Mouse (Mus musculus): ENCODE measurements around the gene Zfp688. TPM values are rescaled to one million over a fixed set of nuclear protein-coding genes. Genes with fewer than 3 reads are reported as not detected.
"Not testable (repeated sequence)": the region's sequence is repeated elsewhere in the genome, so short reads cannot be mapped to it uniquely, and the experiment has no call there.

Zfp688 gene
- polyA plus RNA-seq, 1 experiment from 2014 or later = 33.7 TPM

- H3K9ac ChIP-seq (ENCODE audit: low read length); ATAC-seq (ENCODE audit: insufficient number of reproducible peaks, low FRiP score, low TSS enrichment, low read depth); H3K4me1 ChIP-seq (ENCODE audit: control insufficient read depth, insufficient read depth, low read length); H3K9me3 ChIP-seq (ENCODE audit: control insufficient read depth, low read length); H3K27me3 ChIP-seq (ENCODE audit: control insufficient read depth, insufficient read depth, low read length); H3K4me2 ChIP-seq (ENCODE audit: low read depth, severe bottlenecking); H3K4me3 ChIP-seq (ENCODE audit: low read depth, low read length); H3K27ac ChIP-seq (replicated peaks; ENCODE audit: low read depth, low read length); DNase-seq (ENCODE audit: low spot score): not testable (repeated sequence)
- WGBS = 84% methylated on average over 3 of the region's 3 CpGs
- H3K36me3 ChIP-seq (ENCODE audit: control insufficient read depth, insufficient read depth, low read length) = peaks cover 16% of the 10 kb centered on the region
Observed at GRCm38 (mm10) chr7:127458371-127459122, 36.7 kb upstream of the Zfp688 start.

- Histone ChIP-seq H3K36me3 (ENCODE audit: control insufficient read depth, insufficient read depth, low read length) (peaks cover 22% of the 10 kb centered on the region), H3K27ac (replicated peaks; ENCODE audit: low read depth, low read length) (no peak overlapping the region), H3K9ac (ENCODE audit: low read length) (no peak overlapping the region), H3K4me3 (ENCODE audit: low read depth, low read length) (no peak overlapping the region), H3K4me2 (ENCODE audit: low read depth, severe bottlenecking) (no peak overlapping the region), H3K4me1 (ENCODE audit: control insufficient read depth, insufficient read depth, low read length) (peaks cover 4% of the 10 kb centered on the region; the same call in 1 of the 2 replicates), H3K27me3 (ENCODE audit: control insufficient read depth, insufficient read depth, low read length) (no peaks in the 10 kb centered on the region), H3K9me3 (ENCODE audit: control insufficient read depth, low read length) (peaks cover 2% of the 10 kb centered on the region; the same call in 1 of the 2 replicates)
- DNase-seq (ENCODE audit: low spot score) (no peak), ATAC-seq (ENCODE audit: insufficient number of reproducible peaks, low FRiP score, low TSS enrichment, low read depth) (no peak)
- 89% methylated on average over 7 of the region's 7 CpGs for WGBS
Observed at GRCm38 (mm10) chr7:127454905-127455304, 33.0 kb upstream of the Zfp688 start.

GRCm38 (mm10) chr7:127453056-127453455 lies 31.2 kb upstream of the Zfp688 start:
- Histone ChIP-seq H3K27ac (replicated peaks; ENCODE audit: low read depth, low read length) (no peak overlapping the region), H3K4me3 (ENCODE audit: low read depth, low read length) (no peak overlapping the region)

GRCm38 (mm10) chr7:127449966-127450365 lies 28.1 kb upstream of the Zfp688 start:
- no peak overlapping the region for H3K27ac ChIP-seq (replicated peaks; ENCODE audit: low read depth, low read length)
- DNase-seq (ENCODE audit: low spot score) (no peak), ATAC-seq (ENCODE audit: insufficient number of reproducible peaks, low FRiP score, low TSS enrichment, low read depth) (no peak)
- peak overlapping the region; percentile 55 for H3K4me3 ChIP-seq (ENCODE audit: low read depth, low read length)
- H3K4me1 ChIP-seq (ENCODE audit: control insufficient read depth, insufficient read depth, low read length) = peaks cover 5% of the 10 kb centered on the region; the same call in 1 of the 2 replicates
- no peaks in the 10 kb centered on the region for H3K27me3 ChIP-seq (ENCODE audit: control insufficient read depth, insufficient read depth, low read length)
- H3K9me3 ChIP-seq (ENCODE audit: control insufficient read depth, low read length) = no peaks in the 10 kb centered on the region; the same call in 1 of the 2 replicates
- WGBS = 89% methylated on average over 7 of the region's 7 CpGs
- peak overlapping the region; percentile 82 for H3K4me2 ChIP-seq (ENCODE audit: low read depth, severe bottlenecking)
- H3K9ac ChIP-seq (ENCODE audit: low read length) = peak overlapping the region; percentile 9
- peaks cover 12% of the 10 kb centered on the region; the same call in 1 of the 2 replicates for H3K36me3 ChIP-seq (ENCODE audit: control insufficient read depth, insufficient read depth, low read length)

More at GRCm38 (mm10) chr7:127453056-127453455, 31.2 kb upstream of the Zfp688 start:
- no peak overlapping the region for H3K9ac ChIP-seq (ENCODE audit: low read length)
- no peak overlapping the region for H3K4me2 ChIP-seq (ENCODE audit: low read depth, severe bottlenecking)
- WGBS = 96% methylated on average over 2 of the region's 2 CpGs
- H3K9me3 ChIP-seq (ENCODE audit: control insufficient read depth, low read length) = peaks cover 2% of the 10 kb centered on the region; the same call in 1 of the 2 replicates
- H3K27me3 ChIP-seq (ENCODE audit: control insufficient read depth, insufficient read depth, low read length) = no peaks in the 10 kb centered on the region
- ATAC-seq (ENCODE audit: insufficient number of reproducible peaks, low FRiP score, low TSS enrichment, low read depth) (no peak), DNase-seq (ENCODE audit: low spot score) (no peak)
- H3K4me1 ChIP-seq (ENCODE audit: control insufficient read depth, insufficient read depth, low read length) = peaks cover 5% of the 10 kb centered on the region; the same call in 1 of the 2 replicates
- peaks cover 22% of the 10 kb centered on the region for H3K36me3 ChIP-seq (ENCODE audit: control insufficient read depth, insufficient read depth, low read length)

GRCm38 (mm10) chr7:127448521-127449300 lies 26.8 kb upstream of the Zfp688 start, which contains the start of gene Zfp689:
Gene Zfp689, minus strand, starts transcription at chr7:127449158.
- peaks cover 5% of the 10 kb centered on the region; the same call in 1 of the 2 replicates for H3K4me1 ChIP-seq (ENCODE audit: control insufficient read depth, insufficient read depth, low read length)
- peak; percentile 78 for ATAC-seq (ENCODE audit: insufficient number of reproducible peaks, low FRiP score, low TSS enrichment, low read depth)
- peak within 1 kb of the TSS; percentile 82 for H3K4me2 ChIP-seq (ENCODE audit: low read depth, severe bottlenecking)
- H3K27ac ChIP-seq (replicated peaks; ENCODE audit: low read depth, low read length) = peak within 1 kb of the TSS; percentile 87
- under 1% methylated on average over 54 of the region's 54 CpGs for WGBS
- H3K27me3 ChIP-seq (ENCODE audit: control insufficient read depth, insufficient read depth, low read length) = no peaks in the 10 kb centered on the region
- no peaks in the 10 kb centered on the region; the same call in 1 of the 2 replicates for H3K9me3 ChIP-seq (ENCODE audit: control insufficient read depth, low read length)
- peak within 1 kb of the TSS; percentile 55 for H3K4me3 ChIP-seq (ENCODE audit: low read depth, low read length)
- H3K36me3 ChIP-seq (ENCODE audit: control insufficient read depth, insufficient read depth, low read length) = peaks cover 18% of the 10 kb centered on the region
- peak; percentile 94 for DNase-seq (ENCODE audit: low spot score)
- peak within 1 kb of the TSS; percentile 92 for H3K9ac ChIP-seq (ENCODE audit: low read length)

GRCm38 (mm10) chr7:127443976-127444375 lies 22.1 kb upstream of the Zfp688 start:
- Histone ChIP-seq H3K9ac (ENCODE audit: low read length) (no peak overlapping the region), H3K4me2 (ENCODE audit: low read depth, severe bottlenecking) (no peak overlapping the region), H3K27ac (replicated peaks; ENCODE audit: low read depth, low read length) (no peak overlapping the region), H3K9me3 (ENCODE audit: control insufficient read depth, low read length) (no peaks in the 10 kb centered on the region; the same call in 1 of the 2 replicates), H3K4me3 (ENCODE audit: low read depth, low read length) (no peak overlapping the region), H3K4me1 (ENCODE audit: control insufficient read depth, insufficient read depth, low read length) (no peaks in the 10 kb centered on the region), H3K36me3 (ENCODE audit: control insufficient read depth, insufficient read depth, low read length) (peaks cover 22% of the 10 kb centered on the region), H3K27me3 (ENCODE audit: control insufficient read depth, insufficient read depth, low read length) (no peaks in the 10 kb centered on the region)
- ATAC-seq (ENCODE audit: insufficient number of reproducible peaks, low FRiP score, low TSS enrichment, low read depth) = no peak
- no peak for DNase-seq (ENCODE audit: low spot score)
- 91% methylated on average over 20 of the region's 20 CpGs for WGBS

GRCm38 (mm10) chr7:127437724-127438123 lies 15.9 kb upstream of the Zfp688 start:
- Histone ChIP-seq H3K4me1 (ENCODE audit: control insufficient read depth, insufficient read depth, low read length) (no peaks in the 10 kb centered on the region), H3K9me3 (ENCODE audit: control insufficient read depth, low read length) (peaks cover 7% of the 10 kb centered on the region; the same call in 1 of the 2 replicates), H3K27ac (replicated peaks; ENCODE audit: low read depth, low read length) (no peak overlapping the region), H3K27me3 (ENCODE audit: control insufficient read depth, insufficient read depth, low read length) (no peaks in the 10 kb centered on the region), H3K36me3 (ENCODE audit: control insufficient read depth, insufficient read depth, low read length) (peaks cover 5% of the 10 kb centered on the region; the same call in 1 of the 2 replicates), H3K4me3 (ENCODE audit: low read depth, low read length) (no peak overlapping the region), H3K9ac (ENCODE audit: low read length) (no peak overlapping the region), H3K4me2 (ENCODE audit: low read depth, severe bottlenecking) (no peak overlapping the region)
- peak; percentile 28 for DNase-seq (ENCODE audit: low spot score)
- ATAC-seq (ENCODE audit: insufficient number of reproducible peaks, low FRiP score, low TSS enrichment, low read depth) = no peak
- 87% methylated on average over 3 of the region's 3 CpGs for WGBS

- H3K4me2 ChIP-seq (ENCODE audit: low read depth, severe bottlenecking) = no peak overlapping the region
- no peak overlapping the region for H3K27ac ChIP-seq (replicated peaks; ENCODE audit: low read depth, low read length)
- DNase-seq (ENCODE audit: low spot score) (no peak), ATAC-seq (ENCODE audit: insufficient number of reproducible peaks, low FRiP score, low TSS enrichment, low read depth) (no peak)
- H3K36me3 ChIP-seq (ENCODE audit: control insufficient read depth, insufficient read depth, low read length) = no peaks in the 10 kb centered on the region
- H3K9me3 ChIP-seq (ENCODE audit: control insufficient read depth, low read length) = peaks cover 7% of the 10 kb centered on the region; the same call in 1 of the 2 replicates
- no peak overlapping the region for H3K9ac ChIP-seq (ENCODE audit: low read length)
- 92% methylated on average over 4 of the region's 4 CpGs for WGBS
- no peaks in the 10 kb centered on the region for H3K27me3 ChIP-seq (ENCODE audit: control insufficient read depth, insufficient read depth, low read length)
- no peaks in the 10 kb centered on the region for H3K4me1 ChIP-seq (ENCODE audit: control insufficient read depth, insufficient read depth, low read length)
- H3K4me3 ChIP-seq (ENCODE audit: low read depth, low read length) = no peak overlapping the region
Observed at GRCm38 (mm10) chr7:127435206-127435605, 13.3 kb upstream of the Zfp688 start.

Data from limb, embryonic 11.5 days (tissue).